Mouse (Mus musculus): ENCODE results near the gene Nr3c2. TPM values are rescaled to one million over a fixed set of nuclear protein-coding genes. Genes with fewer than 3 reads are reported as not detected.

Gene Nr3c2
- polyA plus RNA-seq, 1 experiment from 2014 or later = 2.2 TPM

GRCm38 (mm10) chr8:77231834-77232233 is 332.6 kb downstream of the Nr3c2 start:
- no peaks in the 10 kb centered on the region for H3K27me3 ChIP-seq (replicated peaks)
- 46% methylated on average over 6 of the region's 6 CpGs for WGBS
- no peaks in the 10 kb centered on the region for H3K9me3 ChIP-seq
- ATAC-seq (ENCODE audit: insufficient read depth, low FRiP score, low read depth) = no peak
- H3K36me3 ChIP-seq = no peaks in the 10 kb centered on the region
- no peak overlapping the region for H3K9ac ChIP-seq
- no peak overlapping the region for H3K27ac ChIP-seq
- H3K4me3 ChIP-seq (replicated peaks) = no peak overlapping the region
- H3K4me2 ChIP-seq = no peak overlapping the region
- no peaks in the 10 kb centered on the region for H3K4me1 ChIP-seq

GRCm38 (mm10) chr8:77232411-77232810 is 333.2 kb downstream of the Nr3c2 start:
- Histone ChIP-seq H3K27me3 (replicated peaks) (no peaks in the 10 kb centered on the region), H3K4me3 (replicated peaks) (no peak overlapping the region), H3K9me3 (no peaks in the 10 kb centered on the region), H3K36me3 (no peaks in the 10 kb centered on the region), H3K4me2 (no peak overlapping the region), H3K4me1 (no peaks in the 10 kb centered on the region), H3K27ac (no peak overlapping the region), H3K9ac (no peak overlapping the region)
- no peak for ATAC-seq (ENCODE audit: insufficient read depth, low FRiP score, low read depth)
- 71% methylated on average over 3 of the region's 3 CpGs for WGBS

- Histone ChIP-seq H3K27me3 (replicated peaks) (no peaks in the 10 kb centered on the region), H3K4me3 (replicated peaks) (no peak overlapping the region), H3K27ac (no peak overlapping the region), H3K36me3 (no peaks in the 10 kb centered on the region), H3K9ac (no peak overlapping the region), H3K4me1 (no peaks in the 10 kb centered on the region), H3K9me3 (no peaks in the 10 kb centered on the region), H3K4me2 (no peak overlapping the region)
- 65% methylated on average over 1 of the region's 1 CpGs for WGBS
- ATAC-seq (ENCODE audit: insufficient read depth, low FRiP score, low read depth) = no peak
Observed at GRCm38 (mm10) chr8:77236701-77237100, 337.5 kb downstream of the Nr3c2 start.

GRCm38 (mm10) chr8:77239462-77239861 is 340.2 kb downstream of the Nr3c2 start:
- no peak overlapping the region for H3K4me2 ChIP-seq
- no peaks in the 10 kb centered on the region for H3K36me3 ChIP-seq
- H3K27me3 ChIP-seq (replicated peaks) = no peaks in the 10 kb centered on the region
- no peaks in the 10 kb centered on the region for H3K4me1 ChIP-seq
- H3K9ac ChIP-seq = no peak overlapping the region
- H3K27ac ChIP-seq = no peak overlapping the region
- no peak overlapping the region for H3K4me3 ChIP-seq (replicated peaks)
- ATAC-seq (ENCODE audit: insufficient read depth, low FRiP score, low read depth) = no peak
- no peaks in the 10 kb centered on the region for H3K9me3 ChIP-seq

- Histone ChIP-seq H3K4me3 (replicated peaks) (no peak overlapping the region), H3K9me3 (no peaks in the 10 kb centered on the region), H3K9ac (no peak overlapping the region), H3K27me3 (replicated peaks) (no peaks in the 10 kb centered on the region), H3K27ac (no peak overlapping the region), H3K4me1 (no peaks in the 10 kb centered on the region), H3K4me2 (no peak overlapping the region), H3K36me3 (no peaks in the 10 kb centered on the region)
- WGBS = 73% methylated on average over 3 of the region's 3 CpGs
- no peak for ATAC-seq (ENCODE audit: insufficient read depth, low FRiP score, low read depth)
Observed at GRCm38 (mm10) chr8:77241381-77241780, 342.1 kb downstream of the Nr3c2 start.

GRCm38 (mm10) chr8:77250094-77250493 is 350.9 kb downstream of the Nr3c2 start:
- Histone ChIP-seq H3K27ac (no peak overlapping the region), H3K27me3 (replicated peaks) (no peaks in the 10 kb centered on the region), H3K9ac (no peak overlapping the region), H3K4me2 (no peak overlapping the region), H3K9me3 (no peaks in the 10 kb centered on the region), H3K4me3 (replicated peaks) (no peak overlapping the region), H3K4me1 (no peaks in the 10 kb centered on the region), H3K36me3 (peaks cover 8% of the 10 kb centered on the region; the same call in 1 of the 2 replicates)
- 88% methylated on average over 3 of the region's 3 CpGs for WGBS
- ATAC-seq (ENCODE audit: insufficient read depth, low FRiP score, low read depth) = no peak

GRCm38 (mm10) chr8:77251134-77251533 is 351.9 kb downstream of the Nr3c2 start:
- 89% methylated on average over 5 of the region's 5 CpGs for WGBS
- ATAC-seq (ENCODE audit: insufficient read depth, low FRiP score, low read depth) = no peak
- H3K9me3 ChIP-seq = no peaks in the 10 kb centered on the region
- peaks cover 8% of the 10 kb centered on the region; the same call in 1 of the 2 replicates for H3K36me3 ChIP-seq
- no peak overlapping the region for H3K9ac ChIP-seq
- no peak overlapping the region for H3K4me3 ChIP-seq (replicated peaks)
- no peaks in the 10 kb centered on the region for H3K4me1 ChIP-seq
- H3K4me2 ChIP-seq = no peak overlapping the region
- H3K27me3 ChIP-seq (replicated peaks) = no peaks in the 10 kb centered on the region
- no peak overlapping the region for H3K27ac ChIP-seq

GRCm38 (mm10) chr8:77254466-77254865 is 355.2 kb downstream of the Nr3c2 start:
- no peak for ATAC-seq (ENCODE audit: insufficient read depth, low FRiP score, low read depth)

GRCm38 (mm10) chr8:77256450-77257084 is 357.3 kb downstream of the Nr3c2 start:
- Histone ChIP-seq H3K27me3 (replicated peaks) (no peaks in the 10 kb centered on the region), H3K9me3 (no peaks in the 10 kb centered on the region), H3K27ac (no peak overlapping the region), H3K4me1 (no peaks in the 10 kb centered on the region), H3K4me2 (no peak overlapping the region), H3K4me3 (replicated peaks) (no peak overlapping the region), H3K36me3 (peaks cover 18% of the 10 kb centered on the region), H3K9ac (no peak overlapping the region)
- 93% methylated on average over 5 of the region's 5 CpGs for WGBS
- ATAC-seq (ENCODE audit: insufficient read depth, low FRiP score, low read depth) = no peak

More at GRCm38 (mm10) chr8:77254466-77254865, 355.2 kb downstream of the Nr3c2 start:
- WGBS = 79% methylated on average over 5 of the region's 5 CpGs
- no peaks in the 10 kb centered on the region for H3K9me3 ChIP-seq
- H3K4me3 ChIP-seq (replicated peaks) = no peak overlapping the region
- peaks cover 18% of the 10 kb centered on the region for H3K36me3 ChIP-seq
- H3K9ac ChIP-seq = no peak overlapping the region
- no peaks in the 10 kb centered on the region for H3K27me3 ChIP-seq (replicated peaks)
- no peaks in the 10 kb centered on the region for H3K4me1 ChIP-seq
- no peak overlapping the region for H3K4me2 ChIP-seq
- no peak overlapping the region for H3K27ac ChIP-seq

GRCm38 (mm10) chr8:77257085-77257451 is 357.8 kb downstream of the Nr3c2 start:
- no peaks in the 10 kb centered on the region for H3K27me3 ChIP-seq (replicated peaks)
- H3K36me3 ChIP-seq = peaks cover 18% of the 10 kb centered on the region
- no peak overlapping the region for H3K4me2 ChIP-seq
- no peak overlapping the region for H3K4me3 ChIP-seq (replicated peaks)
- no peaks in the 10 kb centered on the region for H3K9me3 ChIP-seq
- no peak overlapping the region for H3K9ac ChIP-seq
- H3K4me1 ChIP-seq = no peaks in the 10 kb centered on the region
- no peak overlapping the region for H3K27ac ChIP-seq
- ATAC-seq (ENCODE audit: insufficient read depth, low FRiP score, low read depth) = no peak
- 94% methylated on average over 12 of the region's 12 CpGs for WGBS

- no peaks in the 10 kb centered on the region for H3K9me3 ChIP-seq
- ATAC-seq (ENCODE audit: insufficient read depth, low FRiP score, low read depth) = no peak
- H3K4me2 ChIP-seq = no peak overlapping the region
- H3K4me3 ChIP-seq (replicated peaks) = no peak overlapping the region
- no peak overlapping the region for H3K27ac ChIP-seq
- H3K36me3 ChIP-seq = peaks cover 18% of the 10 kb centered on the region
- 80% methylated on average over 6 of the region's 6 CpGs for WGBS
- no peak overlapping the region for H3K9ac ChIP-seq
- no peaks in the 10 kb centered on the region for H3K27me3 ChIP-seq (replicated peaks)
- 0 out of 2 replicates have a peak, but pooled peaks cover 6% of the 10 kb centered on the region for H3K4me1 ChIP-seq
Observed at GRCm38 (mm10) chr8:77261215-77261614, 362.0 kb downstream of the Nr3c2 start.

GRCm38 (mm10) chr8:77262216-77263009 is 363.2 kb downstream of the Nr3c2 start:
- no peaks in the 10 kb centered on the region for H3K27me3 ChIP-seq (replicated peaks)
- H3K9ac ChIP-seq = no peak overlapping the region
- H3K4me1 ChIP-seq = 0 out of 2 replicates have a peak, but pooled peaks cover 6% of the 10 kb centered on the region
- H3K36me3 ChIP-seq = peaks cover 15% of the 10 kb centered on the region
- H3K4me3 ChIP-seq (replicated peaks) = no peak overlapping the region
- H3K27ac ChIP-seq = no peak overlapping the region
- 62% methylated on average over 12 of the region's 12 CpGs for whole genome bisulfite sequencing
- H3K9me3 ChIP-seq = no peaks in the 10 kb centered on the region
- H3K4me2 ChIP-seq = no peak overlapping the region
- ATAC-seq (ENCODE audit: insufficient read depth, low FRiP score, low read depth) = no peak
